Mouse (Mus musculus) left cerebral cortex, adult 18-20 months (tissue): ENCODE measurements around the gene Myl12a. TPM values are rescaled to one million over a fixed set of nuclear protein-coding genes. Genes with fewer than 3 reads are reported as not detected.

Experiments used
- DNase-seq, 2 experiments: peaks; one replicate each; pipeline ENCODE4 v3.0.0; 2021 to 2022; ENCODE audit warnings: low spot score in 2 of 2, mixed read lengths in 1 of 2
- total RNA-seq, 2 experiments: library from RNA; stranded (reverse); gene quantifications; 2 replicates each; pipeline ENCODE4 v1.2.3; 2021

Myl12a gene
- total RNA-seq, 2 experiments from 2014 or later: 35.3 to 37.9 TPM

- DNase-seq: no peak
Observed at GRCm38 (mm10) chr17:71011931-71012662, 9.4 kb upstream of the Myl12a start.

- no peak for DNase-seq
Observed at GRCm38 (mm10) chr17:71010646-71011242, 8.1 kb upstream of the Myl12a start.

- DNase-seq: no peak
Observed at GRCm38 (mm10) chr17:71009751-71010150, 7.1 kb upstream of the Myl12a start.

GRCm38 (mm10) chr17:71008676-71009075 lies 6.0 kb upstream of the Myl12a start:
- no peak for DNase-seq

- DNase-seq: no peak
Observed at GRCm38 (mm10) chr17:71006976-71007375, 4.3 kb upstream of the Myl12a start.

- DNase-seq: no peak
Observed at GRCm38 (mm10) chr17:71004186-71004960, 1.7 kb upstream of the Myl12a start.

- DNase-seq: no peak
Observed at GRCm38 (mm10) chr17:71003721-71004120, 1.0 kb upstream of the Myl12a start.

GRCm38 (mm10) chr17:71003112-71003511 lies 434 bp upstream of the Myl12a start:
- DNase-seq: no peak

GRCm38 (mm10) chr17:71002081-71002743 lies 466 bp downstream of the Myl12a start, which contains the start of gene Myom1:
Myom1 (plus strand) TSS chr17:71002633.
- peak; percentile 96 to 97 for DNase-seq

- peak; percentile 24 to 31 for DNase-seq
Observed at GRCm38 (mm10) chr17:71001699-71002080, 988 bp downstream of the Myl12a start.

GRCm38 (mm10) chr17:71001067-71001466 lies 1.6 kb downstream of the Myl12a start:
- DNase-seq: no peak

GRCm38 (mm10) chr17:71000255-71000654 lies 2.4 kb downstream of the Myl12a start:
- no peak for DNase-seq

GRCm38 (mm10) chr17:70999187-70999586 lies 3.5 kb downstream of the Myl12a start:
- DNase-seq: no peak

- DNase-seq: no peak
Observed at GRCm38 (mm10) chr17:70998400-70998975, 4.2 kb downstream of the Myl12a start.

GRCm38 (mm10) chr17:70997836-70998235 lies 4.8 kb downstream of the Myl12a start:
- DNase-seq: no peak

GRCm38 (mm10) chr17:70995551-70995950 lies 7.1 kb downstream of the Myl12a start:
- no peak for DNase-seq

- no peak for DNase-seq
Observed at GRCm38 (mm10) chr17:70994671-70995070, 8.0 kb downstream of the Myl12a start.

- DNase-seq: no peak
Observed at GRCm38 (mm10) chr17:70993385-70993807, 9.3 kb downstream of the Myl12a start.

GRCm38 (mm10) chr17:70992662-70993061 lies 10.0 kb downstream of the Myl12a start:
- no peak for DNase-seq

- DNase-seq: no peak
Observed at GRCm38 (mm10) chr17:70991706-70992625, 10.7 kb downstream of the Myl12a start.
